Mouse (Mus musculus): ENCODE measurements around the gene Anks4b. TPM values are rescaled to one million over a fixed set of nuclear protein-coding genes. Genes with fewer than 3 reads are reported as not detected.

Anks4b gene
- total and polyA plus RNA-seq, 3 experiments = not detected

DNA sequence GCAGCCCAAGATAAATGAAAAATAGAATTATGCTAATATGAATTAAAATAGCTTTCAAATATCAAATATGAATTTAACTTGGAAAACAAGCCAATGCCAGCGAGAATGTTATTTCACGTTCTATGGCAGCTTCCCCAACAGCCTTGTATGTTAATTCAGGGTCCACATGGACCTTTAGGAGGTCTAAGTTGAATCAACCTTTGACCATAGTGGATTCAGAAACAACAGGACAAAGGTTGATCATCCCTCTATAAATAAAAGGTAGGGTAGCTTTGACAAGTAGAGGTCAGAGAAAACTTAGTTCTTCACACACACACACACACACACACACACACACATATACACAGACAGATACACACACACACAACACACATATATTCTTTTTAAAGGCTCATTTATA, 22.8 kb upstream of the Anks4b start:
- Histone ChIP-seq H3K9me3 (replicated peaks; ENCODE audit: insufficient read depth, low read length) (no peaks in the 10 kb centered on the region), H3K27ac (ENCODE audit: control insufficient read depth, low read depth, low read length) (no peak overlapping the region), H3K36me3 (ENCODE audit: control insufficient read depth in 1 of 2, insufficient read depth in 2 of 2, low read length in 2 of 2) (no peaks in the 10 kb centered on the region), H3K9ac (ENCODE audit: control insufficient read depth, low read depth, low read length, poor library complexity, severe bottlenecking) (no peak overlapping the region), H3K4me1 (ENCODE audit: control insufficient read depth in 1 of 2, insufficient read depth in 2 of 2, low read length in 2 of 2) (no peaks in the 10 kb centered on the region), H3K79me2 (ENCODE audit: control insufficient read depth, insufficient read depth, low read length, poor library complexity) (no peaks in the 10 kb centered on the region), H3K4me3 (ENCODE audit: control insufficient read depth in 1 of 2, insufficient read depth in 1 of 2, low read depth in 2 of 2, low read length in 2 of 2) (no peak overlapping the region), H3K27me3 (ENCODE audit: control insufficient read depth in 1 of 2, insufficient read depth in 2 of 2, low read length in 2 of 2) (no peaks in the 10 kb centered on the region; a peak in 1 of 4 replicates)
- no peak for DNase-seq (ENCODE audit: low read depth, low spot score)
- TF ChIP-seq SIN3A (IDR thresholded peaks at IDR 0.05; ENCODE audit: low read length) = no peak
- TF ChIP-seq POLR2AphosphoS2 (IDR thresholded peaks at IDR 0.05; ENCODE audit: low read length) = no peak
- TF ChIP-seq HCFC1 (IDR thresholded peaks at IDR 0.05; ENCODE audit: low read depth, low read length) = no peak
- no peak for TF ChIP-seq MYB (IDR thresholded peaks at IDR 0.05; ENCODE audit: low read depth, low read length)
- TF ChIP-seq TAL1 (IDR thresholded peaks at IDR 0.05; ENCODE audit: low read length) = no peak
- no peak for TF ChIP-seq POLR2AphosphoS5 (IDR thresholded peaks at IDR 0.05; ENCODE audit: borderline replicate concordance, low read depth, low read length)
- no peak for TF ChIP-seq POLR2A (IDR thresholded peaks at IDR 0.05; ENCODE audit: control insufficient read depth in 1 of 2, insufficient read depth in 1 of 2, low read depth in 1 of 2, low read length in 2 of 2, poor library complexity in 1 of 2)
- no peak for TF ChIP-seq UBTF (IDR thresholded peaks at IDR 0.05; ENCODE audit: borderline replicate concordance, insufficient read depth, low read depth, low read length)
- no peak for TF ChIP-seq ETS1 (IDR thresholded peaks at IDR 0.05; ENCODE audit: low read depth, low read length)
- no peak for TF ChIP-seq KAT2A (conservative IDR thresholded peaks at IDR 0.05; ENCODE audit: low read depth, low read length)
- TF ChIP-seq NELFE (IDR thresholded peaks at IDR 0.05; ENCODE audit: low read depth, low read length) = no peak
- TF ChIP-seq MEF2A (IDR thresholded peaks at IDR 0.05; ENCODE audit: extremely low read depth, insufficient replicate concordance, low read depth, low read length, poor library complexity, severe bottlenecking) = no peak
- no peak for TF ChIP-seq TCF12 (IDR thresholded peaks at IDR 0.05; ENCODE audit: low read depth, low read length)
- no peak for TF ChIP-seq MYC (IDR thresholded peaks at IDR 0.05; ENCODE audit: low read depth, low read length)
- no peak for TF ChIP-seq EP300 (IDR thresholded peaks at IDR 0.05; ENCODE audit: low read depth in 1 of 2, low read length in 2 of 2)
- no peak for TF ChIP-seq ELF1 (IDR thresholded peaks at IDR 0.05; ENCODE audit: low read depth, low read length)
- TF ChIP-seq MAZ (IDR thresholded peaks at IDR 0.05; ENCODE audit: low read depth, low read length) = no peak
- no peak for TF ChIP-seq ZC3H11A (IDR thresholded peaks at IDR 0.05; ENCODE audit: low read depth, low read length)

DNA sequence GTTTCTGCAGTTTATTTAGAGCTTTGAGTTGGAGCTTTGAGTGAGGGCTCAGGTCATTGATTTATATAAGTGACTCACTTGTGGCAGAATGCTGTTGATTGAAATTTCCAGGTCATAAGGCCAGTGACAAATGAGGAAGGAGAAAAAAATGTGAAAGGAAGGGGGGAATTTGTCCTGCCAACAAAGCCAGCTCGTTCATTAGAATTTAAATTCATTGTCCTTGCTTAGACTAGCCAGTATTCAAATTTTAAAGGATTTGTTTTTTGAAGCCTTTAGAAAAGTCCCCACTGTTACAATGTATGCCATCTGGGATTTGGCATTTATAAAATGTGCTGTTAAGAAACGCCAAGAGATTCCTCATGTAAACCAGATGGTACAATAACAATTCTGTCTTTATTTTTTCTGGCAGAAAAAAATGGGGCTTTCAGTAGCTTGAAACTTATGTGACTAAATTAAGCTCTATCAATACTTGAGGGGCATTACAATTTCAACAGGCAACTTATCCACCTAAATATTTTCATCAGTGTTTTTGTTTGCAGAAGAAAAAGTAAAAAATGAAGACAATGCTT, 16.7 kb upstream of the Anks4b start:
- no peak for DNase-seq (ENCODE audit: low read depth, low spot score)
- no peaks in the 10 kb centered on the region for H3K36me3 ChIP-seq (ENCODE audit: control insufficient read depth in 1 of 2, insufficient read depth in 2 of 2, low read length in 2 of 2)
- H3K9me3 ChIP-seq (replicated peaks; ENCODE audit: insufficient read depth, low read length) = no peaks in the 10 kb centered on the region
- no peak overlapping the region for H3K9ac ChIP-seq (ENCODE audit: control insufficient read depth, low read depth, low read length, poor library complexity, severe bottlenecking)
- no peak overlapping the region for H3K4me3 ChIP-seq (ENCODE audit: control insufficient read depth in 1 of 2, insufficient read depth in 1 of 2, low read depth in 2 of 2, low read length in 2 of 2)
- no peaks in the 10 kb centered on the region for H3K79me2 ChIP-seq (ENCODE audit: control insufficient read depth, insufficient read depth, low read length, poor library complexity)
- no peaks in the 10 kb centered on the region for H3K27me3 ChIP-seq (ENCODE audit: control insufficient read depth in 1 of 2, insufficient read depth in 2 of 2, low read length in 2 of 2)
- no peaks in the 10 kb centered on the region for H3K4me1 ChIP-seq (ENCODE audit: control insufficient read depth in 1 of 2, insufficient read depth in 2 of 2, low read length in 2 of 2)
- TF ChIP-seq GABPA (IDR thresholded peaks at IDR 0.05; ENCODE audit: low read depth, low read length) = no peak
- no peak for TF ChIP-seq GATA1 (IDR thresholded peaks at IDR 0.05; ENCODE audit: low read depth, low read length)
- no peak for TF ChIP-seq POLR2A (IDR thresholded peaks at IDR 0.05; ENCODE audit: control insufficient read depth in 1 of 2, insufficient read depth in 1 of 2, low read depth in 1 of 2, low read length in 2 of 2, poor library complexity in 1 of 2)
- TF ChIP-seq CHD2 (IDR thresholded peaks at IDR 0.05; ENCODE audit: low read length) = no peak
- TF ChIP-seq TAL1 (IDR thresholded peaks at IDR 0.05; ENCODE audit: low read length) = no peak
- no peak for TF ChIP-seq EP300 (IDR thresholded peaks at IDR 0.05; ENCODE audit: low read depth in 1 of 2, low read length in 2 of 2)
- no peak for TF ChIP-seq ZC3H11A (IDR thresholded peaks at IDR 0.05; ENCODE audit: low read depth, low read length)
- TF ChIP-seq KAT2A (conservative IDR thresholded peaks at IDR 0.05; ENCODE audit: low read depth, low read length) = no peak
- no peak for TF ChIP-seq MAZ (IDR thresholded peaks at IDR 0.05; ENCODE audit: low read depth, low read length)
- TF ChIP-seq ZNF384 (IDR thresholded peaks at IDR 0.05; ENCODE audit: low read depth, low read length) = no peak
- TF ChIP-seq POLR2AphosphoS5 (IDR thresholded peaks at IDR 0.05; ENCODE audit: borderline replicate concordance, low read depth, low read length) = no peak
- TF ChIP-seq MXI1 (IDR thresholded peaks at IDR 0.05; ENCODE audit: low read depth, low read length) = no peak
- no peak for TF ChIP-seq NELFE (IDR thresholded peaks at IDR 0.05; ENCODE audit: low read depth, low read length)
- no peak for TF ChIP-seq USF1 (IDR thresholded peaks at IDR 0.05; ENCODE audit: low read depth, low read length)
- no peak for TF ChIP-seq SIN3A (IDR thresholded peaks at IDR 0.05; ENCODE audit: low read length)
- no peak for TF ChIP-seq CHD1 (IDR thresholded peaks at IDR 0.05; ENCODE audit: low read depth, low read length)
- TF ChIP-seq MEF2A (IDR thresholded peaks at IDR 0.05; ENCODE audit: extremely low read depth, insufficient replicate concordance, low read depth, low read length, poor library complexity, severe bottlenecking) = no peak
- H3K27ac ChIP-seq (ENCODE audit: control insufficient read depth, low read depth, low read length) = no peak overlapping the region

Data from MEL (cell line).